Mouse (Mus musculus) cerebellum, adult 18-20 months (tissue): Measurements from ENCODE around the gene Slc27a4.

Experiments used
- DNase-seq, 2 experiments: peaks; one replicate each; pipeline ENCODE4 v3.0.0; 2021

Gene Slc27a4

DNA sequence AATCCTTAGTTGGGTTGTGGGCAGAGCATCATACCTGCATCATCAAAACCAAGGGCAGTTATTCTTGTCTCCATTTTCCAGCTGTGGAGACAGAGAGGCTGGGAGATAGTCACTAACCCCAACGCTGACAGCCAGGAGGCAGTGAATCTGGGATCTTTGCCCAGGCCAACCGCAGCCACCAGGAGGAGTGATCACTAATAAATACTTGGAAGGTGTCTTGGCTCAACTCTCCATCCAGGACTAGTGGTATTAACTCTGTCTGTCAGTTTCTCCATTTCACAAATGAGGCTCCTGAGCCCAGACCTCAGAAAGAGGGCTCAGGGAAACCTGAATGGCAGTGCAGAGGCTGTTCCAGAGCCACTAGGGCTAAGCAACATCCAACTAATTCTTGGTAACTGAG, 54.9 kb downstream of the Slc27a4 start:
- no peak for DNase-seq

GRCm38 (mm10) chr2:29857967-29858366, 55.5 kb downstream of the Slc27a4 start:
- DNase-seq: no peak

- DNase-seq: no peak
Measured at GRCm38 (mm10) chr2:29858748-29859473, 56.5 kb downstream of the Slc27a4 start.

GRCm38 (mm10) chr2:29865125-29865524, 62.7 kb downstream of the Slc27a4 start:
- no peak for DNase-seq
